Mouse (Mus musculus) heart, embryonic 13.5 days (tissue): Measurements from ENCODE around the gene Zfp850. TPM values are rescaled to one million over a fixed set of nuclear protein-coding genes. Genes with fewer than 3 reads are reported as not detected.

Experiments used
- ATAC-seq: fragments of 200-750 bp; cut with Nextera tagmentation; 2 replicates; pipeline ENCODE4 v1.8.0; 2017; ENCODE audit warnings: moderate TSS enrichment; ENCODE audit not compliant: insufficient number of reproducible peaks, low FRiP score, low TSS enrichment; ENCODE audit errors: extremely low read depth
- H3K27ac ChIP-seq: fragments of 300-500 bp; sonication (generic); replicated peaks from 2 replicates; pipeline ENCODE4 v1.5.1; 2015; ENCODE audit warnings: moderate library complexity, mild to moderate bottlenecking, inconsistent platforms
- H3K27me3 ChIP-seq: fragments of 300-500 bp; sonication (generic); replicated peaks from 2 replicates; pipeline ENCODE4 v1.6.1; 2015; ENCODE audit warnings: mild to moderate bottlenecking, inconsistent platforms
- H3K36me3 ChIP-seq: fragments of 300-500 bp; sonication (generic); 2 replicates; pipeline ENCODE4 v1.6.1; 2015; ENCODE audit warnings: mild to moderate bottlenecking, inconsistent platforms
- H3K4me1 ChIP-seq: fragments of 300-500 bp; sonication (generic); 2 replicates; pipeline ENCODE4 v1.6.1; 2015; ENCODE audit warnings: inconsistent platforms
- H3K4me2 ChIP-seq: fragments of 300-500 bp; sonication (generic); 2 replicates; pipeline ENCODE4 v1.6.1; 2015; ENCODE audit warnings: inconsistent platforms, mild to moderate bottlenecking, moderate library complexity
- H3K4me3 ChIP-seq: fragments of 300-500 bp; sonication (generic); 2 replicates; pipeline ENCODE4 v1.5.1; 2015; ENCODE audit warnings: moderate library complexity, mild to moderate bottlenecking, inconsistent platforms
- H3K9ac ChIP-seq: fragments of 300-500 bp; sonication (generic); 2 replicates; pipeline ENCODE4 v1.6.1; 2015; ENCODE audit warnings: inconsistent platforms, mild to moderate bottlenecking, moderate library complexity
- H3K9me3 ChIP-seq: fragments of 300-500 bp; sonication (generic); 2 replicates; pipeline ENCODE4 v1.6.1; 2016; ENCODE audit warnings: inconsistent platforms
- WGBS: fragments of 180-500 bp; shearing (Covaris S2); methylation state at CpG from one replicate; pipeline ENCODE4 v1.1.7; 2015; ENCODE audit warnings: mixed read lengths; 5-methylcytosine and 5-hydroxymethylcytosine counted together
- polyA plus RNA-seq: library from polyadenylated mRNA; unstranded; fragments of >200 nt; fragmentation: Nextera tagmentation; extraction: Ambion mirVana; gene quantifications from 2 replicates; pipeline ENCODE4 v1.2.1, GENCODE M21; 2015

The Zfp850 gene
- 1.7 and 2.7 TPM in 2 replicates for polyA plus RNA-seq

DNA sequence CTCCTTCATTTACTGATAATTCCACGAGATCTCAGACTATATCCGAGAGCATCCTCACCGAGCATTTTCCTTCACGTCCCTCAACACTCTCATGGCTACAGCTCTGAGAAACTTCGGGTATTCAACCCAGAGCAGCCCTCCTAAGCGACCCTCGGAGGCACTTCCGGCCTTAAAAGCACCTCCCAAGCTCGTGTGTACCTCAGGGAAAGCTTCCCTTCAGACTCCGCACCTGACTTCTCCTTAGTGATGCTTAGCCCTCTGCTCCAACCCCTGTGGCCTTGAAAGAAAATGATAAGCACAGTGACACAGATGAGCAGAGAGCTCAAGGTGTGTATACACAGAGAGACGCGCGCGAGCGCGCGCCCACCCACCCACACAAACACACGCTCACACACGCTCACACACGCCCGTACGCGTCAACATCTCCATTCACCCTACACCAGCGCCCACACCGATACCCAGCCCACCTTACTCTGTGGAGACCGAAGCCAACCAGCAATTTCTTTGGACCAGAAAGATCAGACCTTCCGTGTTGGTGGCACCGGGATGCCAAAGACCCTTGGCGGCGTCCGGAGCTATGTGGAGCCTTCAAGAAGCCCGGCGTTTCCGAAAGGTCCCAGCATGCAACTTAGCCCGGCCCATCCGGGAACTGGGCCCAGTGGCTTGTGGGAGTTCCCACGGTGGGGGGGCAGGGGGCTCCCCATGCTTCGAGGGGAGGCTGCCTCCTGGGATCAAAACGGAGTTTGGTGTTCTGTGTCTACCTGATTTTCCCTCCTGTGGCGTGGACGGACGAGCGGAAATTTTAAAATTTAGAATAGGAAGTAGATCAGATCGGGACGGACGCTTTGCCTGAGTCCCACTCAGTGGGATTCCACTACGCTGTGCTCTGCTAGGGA, at the start of gene Zfp850:
TSS of gene Zfp850 (minus strand) at position 567 of the 896 bp plus-strand sequence.
- Histone ChIP-seq H3K27ac (no peak within 1 kb of the TSS; the same call in 1 of the 2 replicates), H3K36me3 (peaks cover 19% of the 10 kb centered on the region), H3K4me1 (peaks cover 10% of the 10 kb centered on the region), H3K9ac (peak within 1 kb of the TSS; percentile 93), H3K9me3 (0 out of 2 replicates have a peak, but pooled peaks cover 5% of the 10 kb centered on the region), H3K4me2 (peak within 1 kb of the TSS; percentile 97), H3K27me3 (peaks cover 3% of the 10 kb centered on the region; the same call in 1 of the 2 replicates), H3K4me3 (peak within 1 kb of the TSS; percentile 83)
- WGBS = under 1% methylated on average over 47 of the region's 47 CpGs
- ATAC-seq = 0 out of 2 replicates have a peak, but pooled peaks have one; percentile 37

DNA sequence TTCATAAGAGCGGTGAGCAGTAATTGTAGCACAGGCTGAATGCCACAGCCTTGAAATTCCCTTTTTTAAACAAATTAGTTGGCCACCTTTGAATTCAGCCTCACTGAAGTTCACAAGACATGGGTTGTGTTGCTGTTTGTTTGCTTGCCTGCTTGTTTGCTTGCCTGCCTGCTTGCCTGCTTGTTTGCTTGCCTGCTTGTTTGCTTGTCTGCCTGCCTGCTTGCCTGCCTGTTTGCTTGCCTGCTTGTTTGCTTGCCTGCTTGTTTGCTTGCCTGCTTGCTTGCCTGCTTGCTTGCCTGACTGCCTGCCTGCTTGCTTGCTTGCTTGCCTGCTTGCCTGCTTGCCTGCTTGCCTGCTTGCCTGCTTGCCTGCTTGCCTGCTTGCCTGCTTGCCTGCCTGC, 46.1 kb upstream of the Zfp850 start:
- 89% methylated on average over 1 of the region's 1 CpGs for WGBS
- no peaks in the 10 kb centered on the region for H3K36me3 ChIP-seq
- peaks cover 4% of the 10 kb centered on the region; the same call in 1 of the 2 replicates for H3K27me3 ChIP-seq
- no peak overlapping the region for H3K27ac ChIP-seq
- no peaks in the 10 kb centered on the region for H3K9me3 ChIP-seq
- no peak overlapping the region for H3K4me2 ChIP-seq
- no peaks in the 10 kb centered on the region for H3K4me1 ChIP-seq
- H3K4me3 ChIP-seq = no peak overlapping the region
- no peak overlapping the region for H3K9ac ChIP-seq
- no peak for ATAC-seq

DNA sequence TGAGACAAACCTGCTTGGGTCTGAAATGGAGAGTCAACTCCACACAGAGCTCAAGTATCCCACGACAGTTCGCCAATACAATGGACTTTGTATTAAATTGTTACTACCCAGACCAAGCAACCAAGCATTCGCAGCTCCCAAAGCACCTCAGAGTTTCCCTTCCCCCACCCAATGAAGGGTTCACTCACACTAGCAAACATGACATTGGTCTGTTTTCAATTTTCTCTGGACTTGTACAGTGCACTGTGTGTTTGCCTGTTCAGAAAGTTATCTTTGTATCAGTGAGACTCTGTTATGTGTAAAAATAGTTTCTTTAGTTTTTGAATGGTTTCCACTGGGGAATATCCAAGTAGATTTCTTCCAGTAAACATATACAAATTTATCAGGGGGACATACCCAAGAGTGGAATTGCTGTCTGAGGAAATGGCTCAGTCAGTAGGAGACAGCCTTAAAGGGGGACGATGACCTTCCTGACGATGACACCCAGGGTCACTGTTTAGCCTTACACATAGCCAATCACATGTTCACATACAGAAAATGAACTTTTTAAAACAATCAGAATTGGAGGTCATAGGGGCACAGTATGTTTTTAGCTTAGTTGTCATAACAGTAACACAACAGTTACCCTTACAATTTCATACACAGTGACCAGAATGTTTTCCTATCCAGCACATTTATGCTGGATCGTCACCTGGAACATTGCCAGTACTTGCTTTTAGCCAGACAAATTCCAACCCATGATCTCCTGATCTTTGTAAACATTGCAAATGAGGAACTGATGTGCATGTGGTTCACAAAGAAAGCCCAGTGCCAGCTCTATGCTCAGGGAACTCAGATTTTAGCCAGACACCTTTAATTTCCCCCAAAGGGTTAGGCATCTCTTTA, 39.4 kb upstream of the Zfp850 start:
- H3K27ac ChIP-seq = no peak overlapping the region
- 75% methylated on average over 6 of the region's 6 CpGs for WGBS
- no peaks in the 10 kb centered on the region for H3K9me3 ChIP-seq
- ATAC-seq = no peak
- no peak overlapping the region for H3K4me3 ChIP-seq
- peaks cover 7% of the 10 kb centered on the region; the same call in 1 of the 2 replicates for H3K27me3 ChIP-seq
- no peak overlapping the region for H3K4me2 ChIP-seq
- H3K36me3 ChIP-seq = peaks cover 7% of the 10 kb centered on the region
- H3K9ac ChIP-seq = no peak overlapping the region
- H3K4me1 ChIP-seq = peaks cover 13% of the 10 kb centered on the region

- no peaks in the 10 kb centered on the region for H3K9me3 ChIP-seq
- H3K27ac ChIP-seq = no peak overlapping the region
- peaks cover 34% of the 10 kb centered on the region for H3K36me3 ChIP-seq
- H3K4me1 ChIP-seq = peaks cover 13% of the 10 kb centered on the region
- peak overlapping the region; percentile 18; the same call in 1 of the 2 replicates for H3K4me3 ChIP-seq
- H3K4me2 ChIP-seq = peak overlapping the region; percentile 51
- H3K9ac ChIP-seq = peak overlapping the region; percentile 69
- ATAC-seq = no peak
- peaks cover 7% of the 10 kb centered on the region; the same call in 1 of the 2 replicates for H3K27me3 ChIP-seq
- 57% methylated on average over 17 of the region's 17 CpGs for WGBS
These were observed 36.7 kb upstream of the Zfp850 start for GRCm38 (mm10) chr7:28050584-28050983.

DNA sequence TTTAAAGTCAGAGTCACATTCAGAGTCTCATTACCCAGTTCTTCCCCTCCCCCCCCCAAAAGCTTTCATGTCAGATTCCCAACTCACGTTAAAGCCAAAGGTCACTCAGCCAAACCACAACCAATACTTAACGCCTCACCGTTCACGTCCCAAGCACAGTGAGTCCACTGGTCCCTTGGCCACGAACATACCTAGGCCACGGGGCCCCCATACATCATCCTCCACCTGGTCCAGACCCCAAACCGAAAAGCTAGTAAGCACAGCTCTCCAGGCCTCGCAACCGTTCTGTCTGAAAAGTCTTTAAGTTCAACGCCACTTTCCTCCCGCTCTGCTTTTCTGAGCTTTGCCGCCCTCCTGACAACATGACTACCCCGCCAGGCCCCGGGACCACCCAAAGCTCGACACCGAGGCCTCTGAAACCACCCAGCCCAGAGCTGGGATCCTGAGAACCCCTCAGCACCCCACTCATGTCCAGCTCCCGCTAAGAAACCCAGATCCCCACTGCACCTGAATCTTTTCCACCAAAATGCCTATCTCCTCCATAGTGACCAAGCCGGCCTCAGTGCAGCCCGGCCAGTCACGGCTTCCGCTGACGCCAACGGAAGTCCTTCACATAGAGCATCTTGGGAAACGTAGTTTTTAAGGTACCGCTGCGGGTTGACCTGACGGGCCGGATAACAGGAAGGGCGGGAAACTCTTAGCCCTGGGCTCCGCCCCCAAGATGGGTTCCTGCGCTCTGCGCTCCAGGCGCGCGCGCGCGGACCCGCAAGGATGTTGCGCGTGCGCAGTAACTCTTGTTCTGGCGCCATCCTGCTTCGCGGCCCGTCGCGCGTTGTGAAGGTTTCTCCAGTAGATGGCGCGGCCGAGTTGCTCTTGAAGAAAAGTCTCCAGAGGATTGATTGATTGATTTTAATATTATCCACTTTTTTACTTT, 35.8 kb upstream of the Zfp850 start, which contains the start of gene Psmc4:
TSS of gene Psmc4 (minus strand) at position 626 of the 934 bp plus-strand sequence.
- Histone ChIP-seq H3K27ac (no peak within 1 kb of the TSS; the same call in 1 of the 2 replicates), H3K4me1 (peaks cover 13% of the 10 kb centered on the region), H3K9me3 (no peaks in the 10 kb centered on the region), H3K36me3 (peaks cover 42% of the 10 kb centered on the region), H3K9ac (peak within 1 kb of the TSS; percentile 91), H3K4me2 (peak within 1 kb of the TSS; percentile 71), H3K4me3 (peak within 1 kb of the TSS; percentile 73), H3K27me3 (0 out of 2 replicates have a peak, but pooled peaks cover 7% of the 10 kb centered on the region)
- WGBS = under 1% methylated on average over 52 of the region's 52 CpGs
- peak; percentile 98 for ATAC-seq

- no peak for ATAC-seq
- peaks cover 10% of the 10 kb centered on the region for H3K4me1 ChIP-seq
These were observed 30.6 kb upstream of the Zfp850 start for GRCm38 (mm10) chr7:28044524-28044923.

GRCm38 (mm10) chr7:28014445-28014810, 513 bp upstream of the Zfp850 start:
- Histone ChIP-seq H3K27ac (no peak overlapping the region), H3K27me3 (peaks cover 3% of the 10 kb centered on the region; the same call in 1 of the 2 replicates), H3K4me1 (peaks cover 10% of the 10 kb centered on the region), H3K4me3 (peak overlapping the region; percentile 83), H3K9me3 (0 out of 2 replicates have a peak, but pooled peaks cover 7% of the 10 kb centered on the region), H3K4me2 (peak overlapping the region; percentile 97), H3K9ac (peak overlapping the region; percentile 93), H3K36me3 (peaks cover 19% of the 10 kb centered on the region)
- WGBS = 26% methylated on average over 7 of the region's 7 CpGs
- ATAC-seq = no peak

More at GRCm38 (mm10) chr7:28044524-28044923, 30.6 kb upstream of the Zfp850 start:
- Histone ChIP-seq H3K36me3 (peaks cover 94% of the 10 kb centered on the region), H3K27ac (no peak overlapping the region), H3K9me3 (no peaks in the 10 kb centered on the region), H3K4me2 (no peak overlapping the region), H3K9ac (no peak overlapping the region), H3K27me3 (no peaks in the 10 kb centered on the region), H3K4me3 (no peak overlapping the region)
- WGBS = 95% methylated on average over 4 of the region's 4 CpGs

- Histone ChIP-seq H3K4me3 (no peak overlapping the region), H3K27ac (no peak overlapping the region), H3K4me2 (no peak overlapping the region), H3K9ac (no peak overlapping the region), H3K4me1 (peaks cover 10% of the 10 kb centered on the region), H3K9me3 (no peaks in the 10 kb centered on the region), H3K27me3 (no peaks in the 10 kb centered on the region), H3K36me3 (peaks cover 38% of the 10 kb centered on the region)
- ATAC-seq = no peak
- WGBS = 97% methylated on average over 3 of the region's 3 CpGs
These were observed 3.6 kb downstream of the Zfp850 start for GRCm38 (mm10) chr7:28010271-28010670.

DNA sequence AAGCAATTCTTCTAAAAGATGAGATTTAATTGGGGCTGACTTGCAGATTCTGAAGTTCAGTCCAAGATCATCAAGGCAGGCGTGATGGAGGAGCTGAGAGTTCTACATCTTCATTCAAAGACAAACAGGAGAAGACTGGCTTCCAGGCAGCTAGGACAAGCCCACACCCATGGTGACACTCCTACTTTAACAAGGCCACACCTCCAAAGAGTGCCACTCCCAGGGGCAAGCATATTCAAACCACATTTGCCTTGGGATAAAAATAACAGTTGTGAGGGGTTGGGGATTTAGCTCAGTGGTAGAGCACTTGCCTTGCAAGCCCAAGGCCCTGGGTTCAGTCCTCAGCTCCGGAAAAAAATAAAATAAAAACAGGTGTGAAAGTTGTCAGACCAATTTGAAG, 31.7 kb downstream of the Zfp850 start:
- Histone ChIP-seq H3K4me2 (no peak overlapping the region), H3K9ac (no peak overlapping the region), H3K27me3 (no peaks in the 10 kb centered on the region), H3K36me3 (peaks cover 16% of the 10 kb centered on the region), H3K27ac (no peak overlapping the region), H3K4me3 (no peak overlapping the region), H3K9me3 (peaks cover 52% of the 10 kb centered on the region), H3K4me1 (peaks cover 11% of the 10 kb centered on the region)
- 73% methylated on average over 2 of the region's 2 CpGs for WGBS
- no peak for ATAC-seq
